Mouse (Mus musculus) midbrain, embryonic 13.5 days (tissue): ENCODE data around the gene Tsnax. TPM values are rescaled to one million over a fixed set of nuclear protein-coding genes. Genes with fewer than 3 reads are reported as not detected.
A peak's percentile ranks its signal among the peaks of the same experiment; 100 is the strongest.

Experiments
- ATAC-seq: fragments of 200-750 bp; cut with Nextera tagmentation; 2 replicates; pipeline ENCODE4 v1.8.0; 2017; ENCODE audit warnings: mild to moderate bottlenecking, moderate TSS enrichment, moderate library complexity
- H3K27ac ChIP-seq: fragments of 300-500 bp; sonication (generic); 2 replicates; pipeline ENCODE4 v1.5.1; 2015; ENCODE audit warnings: inconsistent platforms, mild to moderate bottlenecking, moderate library complexity
- H3K27me3 ChIP-seq: fragments of 300-500 bp; sonication (generic); 2 replicates; pipeline ENCODE4 v1.6.1; 2015; ENCODE audit warnings: mild to moderate bottlenecking, inconsistent platforms
- H3K36me3 ChIP-seq: fragments of 300-500 bp; sonication (generic); 2 replicates; pipeline ENCODE4 v1.6.1; 2015; ENCODE audit warnings: mild to moderate bottlenecking, inconsistent platforms
- H3K4me1 ChIP-seq: fragments of 300-500 bp; sonication (generic); replicated peaks from 2 replicates; pipeline ENCODE4 v1.6.1; 2015; ENCODE audit warnings: inconsistent platforms
- H3K4me2 ChIP-seq: fragments of 300-500 bp; sonication (generic); replicated peaks from 2 replicates; pipeline ENCODE4 v1.6.1; 2015; ENCODE audit warnings: moderate library complexity, mild to moderate bottlenecking, inconsistent platforms
- H3K4me3 ChIP-seq: fragments of 300-500 bp; sonication (generic); replicated peaks from 2 replicates; pipeline ENCODE4 v1.5.1; 2015; ENCODE audit warnings: mild to moderate bottlenecking, inconsistent platforms
- H3K9ac ChIP-seq: fragments of 300-500 bp; sonication (generic); replicated peaks from 2 replicates; pipeline ENCODE4 v1.6.1; 2015; ENCODE audit warnings: mild to moderate bottlenecking, inconsistent platforms
- H3K9me3 ChIP-seq: fragments of 300-500 bp; sonication (generic); 2 replicates; pipeline ENCODE4 v1.6.1; 2016; ENCODE audit warnings: mild to moderate bottlenecking, inconsistent platforms
- WGBS: fragments of 180-500 bp; shearing (Covaris S2); methylation state at CpG from one replicate; pipeline ENCODE4 v1.1.7; 2015; 5-methylcytosine and 5-hydroxymethylcytosine counted together
- polyA plus RNA-seq: library from polyadenylated mRNA; unstranded; fragments of >200 nt; fragmentation: Nextera tagmentation; extraction: Ambion mirVana; gene quantifications from 2 replicates; pipeline ENCODE4 v1.2.1, GENCODE M21; 2015

The Tsnax gene
- 180 and 193 TPM in 2 replicates for polyA plus RNA-seq

GRCm38 (mm10) chr8:125012695-125013627, at the start of gene Tsnax:
TSS of gene Tsnax (plus strand) at chr8:125012997.
- 2% methylated on average over 80 of the region's 84 CpGs for WGBS
- peaks cover 30% of the 10 kb centered on the region for H3K36me3 ChIP-seq
- peak within 1 kb of the TSS; percentile 86 for H3K4me3 ChIP-seq
- peak within 1 kb of the TSS; percentile 87 for H3K27ac ChIP-seq
- H3K9me3 ChIP-seq = no peaks in the 10 kb centered on the region
- peaks cover 16% of the 10 kb centered on the region; the same call in 1 of the 2 replicates for H3K27me3 ChIP-seq
- ATAC-seq = peak; percentile 99
- H3K9ac ChIP-seq = peak within 1 kb of the TSS; percentile 92
- peaks cover 8% of the 10 kb centered on the region for H3K4me1 ChIP-seq
- peak within 1 kb of the TSS; percentile 80 for H3K4me2 ChIP-seq

DNA sequence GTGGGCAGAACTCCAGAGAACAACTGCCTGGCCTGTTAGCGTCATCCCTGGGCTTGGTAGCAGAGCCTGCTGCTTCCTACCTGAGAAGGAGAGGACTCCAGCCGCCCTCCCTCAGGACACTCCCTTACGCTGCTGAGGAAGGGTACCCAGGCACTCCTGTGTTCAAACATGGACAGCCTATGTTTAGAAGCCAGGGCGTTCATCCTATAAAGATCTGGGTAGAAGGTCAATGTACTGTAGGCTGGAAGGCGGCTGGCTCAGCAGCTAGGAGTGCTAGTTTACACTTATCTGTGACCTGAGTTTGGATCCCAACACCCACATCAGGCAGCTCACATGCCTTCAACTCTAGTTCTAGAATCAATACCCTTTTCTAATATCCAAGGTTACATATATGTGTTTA, 49.6 kb upstream of the Tsnax start:
- H3K36me3 ChIP-seq = no peaks in the 10 kb centered on the region
- no peak for ATAC-seq
- no peaks in the 10 kb centered on the region for H3K27me3 ChIP-seq
- no peak overlapping the region for H3K27ac ChIP-seq
- 96% methylated on average over 5 of the region's 5 CpGs for WGBS
- no peak overlapping the region for H3K4me2 ChIP-seq
- no peak overlapping the region for H3K4me3 ChIP-seq
- H3K9ac ChIP-seq = no peak overlapping the region
- peaks cover 3% of the 10 kb centered on the region; the same call in 1 of the 2 replicates for H3K4me1 ChIP-seq
- H3K9me3 ChIP-seq = no peaks in the 10 kb centered on the region

GRCm38 (mm10) chr8:124964966-124965365, 47.8 kb upstream of the Tsnax start:
- no peak overlapping the region for H3K4me3 ChIP-seq
- peaks cover under 1% of the 10 kb centered on the region; the same call in 1 of the 2 replicates for H3K4me1 ChIP-seq
- WGBS = 95% methylated on average over 8 of the region's 8 CpGs
- no peaks in the 10 kb centered on the region for H3K9me3 ChIP-seq
- no peak overlapping the region for H3K4me2 ChIP-seq
- H3K36me3 ChIP-seq = no peaks in the 10 kb centered on the region
- no peaks in the 10 kb centered on the region for H3K27me3 ChIP-seq
- no peak overlapping the region for H3K27ac ChIP-seq
- no peak for ATAC-seq
- H3K9ac ChIP-seq = no peak overlapping the region

GRCm38 (mm10) chr8:124970312-124970933, 42.4 kb upstream of the Tsnax start:
- H3K27ac ChIP-seq = no peak overlapping the region
- ATAC-seq = no peak
- no peak overlapping the region for H3K4me2 ChIP-seq
- no peaks in the 10 kb centered on the region for H3K36me3 ChIP-seq
- no peak overlapping the region for H3K4me3 ChIP-seq
- 84% methylated on average over 6 of the region's 6 CpGs for WGBS
- H3K4me1 ChIP-seq = no peaks in the 10 kb centered on the region
- H3K9me3 ChIP-seq = peaks cover 3% of the 10 kb centered on the region; the same call in 1 of the 2 replicates
- no peaks in the 10 kb centered on the region for H3K27me3 ChIP-seq
- H3K9ac ChIP-seq = no peak overlapping the region

DNA sequence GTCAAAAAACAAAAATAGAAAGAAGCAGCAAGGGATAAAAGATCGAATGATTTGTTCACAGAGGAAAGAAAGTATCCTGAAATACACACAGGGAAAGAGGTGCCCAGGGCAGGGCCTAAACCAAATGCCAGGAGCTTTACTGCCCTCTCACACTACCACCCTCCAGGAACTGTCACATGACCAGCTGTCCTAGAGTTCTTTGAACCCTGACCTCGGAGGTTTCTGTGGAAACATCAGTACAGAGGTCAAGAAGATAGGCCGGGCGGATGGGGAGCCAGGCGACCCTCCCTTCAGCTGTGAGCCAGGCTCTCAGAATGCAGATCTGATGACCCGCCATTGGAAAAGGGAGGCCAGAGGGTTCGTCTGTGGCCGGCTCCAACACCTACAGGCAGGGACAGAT, 39.6 kb upstream of the Tsnax start:
- ATAC-seq = no peak
- H3K27me3 ChIP-seq = no peaks in the 10 kb centered on the region
- peaks cover 3% of the 10 kb centered on the region; the same call in 1 of the 2 replicates for H3K9me3 ChIP-seq
- no peaks in the 10 kb centered on the region for H3K4me1 ChIP-seq
- no peak overlapping the region for H3K4me3 ChIP-seq
- no peak overlapping the region for H3K4me2 ChIP-seq
- no peak overlapping the region for H3K27ac ChIP-seq
- WGBS = 82% methylated on average over 8 of the region's 8 CpGs
- no peaks in the 10 kb centered on the region for H3K36me3 ChIP-seq
- no peak overlapping the region for H3K9ac ChIP-seq

DNA sequence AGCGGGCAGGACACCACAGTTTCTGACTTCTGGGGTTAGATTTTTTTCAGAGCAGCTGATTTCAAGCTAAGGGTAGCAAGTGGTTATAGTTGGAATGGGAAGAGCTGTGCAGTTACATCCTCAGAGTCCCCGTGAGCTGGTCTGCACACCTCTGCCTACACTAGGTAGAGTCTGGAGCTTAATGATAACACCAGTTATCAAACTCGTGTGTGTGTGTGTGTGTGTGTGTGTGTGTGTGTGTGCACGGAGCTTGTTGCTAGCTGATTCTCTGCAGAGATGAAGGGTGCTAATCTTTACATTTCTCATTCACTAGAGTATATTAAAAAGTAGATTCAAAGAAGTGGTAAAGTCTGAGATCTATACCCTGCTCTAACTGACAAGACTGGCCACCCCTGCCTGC, 38.5 kb upstream of the Tsnax start:
- 86% methylated on average over 4 of the region's 4 CpGs for WGBS
- peaks cover 3% of the 10 kb centered on the region; the same call in 1 of the 2 replicates for H3K9me3 ChIP-seq
- H3K4me2 ChIP-seq = no peak overlapping the region
- H3K4me3 ChIP-seq = no peak overlapping the region
- no peaks in the 10 kb centered on the region for H3K4me1 ChIP-seq
- no peaks in the 10 kb centered on the region for H3K36me3 ChIP-seq
- no peak for ATAC-seq
- H3K27me3 ChIP-seq = no peaks in the 10 kb centered on the region
- H3K9ac ChIP-seq = no peak overlapping the region
- no peak overlapping the region for H3K27ac ChIP-seq

DNA sequence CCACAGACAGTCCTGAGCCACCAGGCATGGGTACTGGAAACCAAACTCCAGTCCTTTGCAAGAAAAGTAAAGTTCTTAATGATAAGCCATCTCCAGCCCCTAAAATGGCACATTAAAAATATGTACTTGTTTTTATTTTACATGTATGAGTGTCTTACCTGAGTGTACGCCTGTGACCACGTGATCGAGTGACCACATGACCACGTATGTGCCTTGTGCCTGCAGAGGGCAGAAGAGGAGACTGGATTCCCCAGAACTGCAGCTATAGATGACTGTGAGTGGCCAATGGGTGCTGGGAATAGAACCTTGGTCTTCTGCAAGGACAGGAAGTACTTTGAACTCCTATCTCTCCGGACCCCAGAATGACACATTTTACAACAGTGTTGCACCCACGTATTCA, 36.6 kb upstream of the Tsnax start:
- WGBS = 90% methylated on average over 6 of the region's 6 CpGs
- Histone ChIP-seq H3K27me3 (no peaks in the 10 kb centered on the region), H3K4me2 (no peak overlapping the region), H3K4me3 (no peak overlapping the region), H3K36me3 (no peaks in the 10 kb centered on the region), H3K27ac (no peak overlapping the region), H3K4me1 (no peaks in the 10 kb centered on the region), H3K9ac (no peak overlapping the region), H3K9me3 (peaks cover 12% of the 10 kb centered on the region; the same call in 1 of the 2 replicates)
- ATAC-seq = no peak

- no peak for ATAC-seq
- H3K36me3 ChIP-seq = no peaks in the 10 kb centered on the region
- 86% methylated on average over 7 of the region's 7 CpGs for WGBS
- no peak overlapping the region for H3K4me3 ChIP-seq
- no peaks in the 10 kb centered on the region for H3K4me1 ChIP-seq
- H3K27ac ChIP-seq = no peak overlapping the region
- H3K9ac ChIP-seq = no peak overlapping the region
- H3K9me3 ChIP-seq = 0 out of 2 replicates have a peak, but pooled peaks cover 11% of the 10 kb centered on the region
- no peak overlapping the region for H3K4me2 ChIP-seq
- no peaks in the 10 kb centered on the region for H3K27me3 ChIP-seq
These were observed 34.8 kb upstream of the Tsnax start for GRCm38 (mm10) chr8:124978026-124978425.

GRCm38 (mm10) chr8:124980036-124980435, 32.8 kb upstream of the Tsnax start:
- no peak overlapping the region for H3K4me2 ChIP-seq
- no peak overlapping the region for H3K9ac ChIP-seq
- 0 out of 2 replicates have a peak, but pooled peaks cover 9% of the 10 kb centered on the region for H3K9me3 ChIP-seq
- no peak overlapping the region for H3K27ac ChIP-seq
- no peaks in the 10 kb centered on the region for H3K36me3 ChIP-seq
- 95% methylated on average over 3 of the region's 3 CpGs for WGBS
- H3K4me1 ChIP-seq = no peaks in the 10 kb centered on the region
- no peak for ATAC-seq
- no peaks in the 10 kb centered on the region for H3K27me3 ChIP-seq
- no peak overlapping the region for H3K4me3 ChIP-seq

DNA sequence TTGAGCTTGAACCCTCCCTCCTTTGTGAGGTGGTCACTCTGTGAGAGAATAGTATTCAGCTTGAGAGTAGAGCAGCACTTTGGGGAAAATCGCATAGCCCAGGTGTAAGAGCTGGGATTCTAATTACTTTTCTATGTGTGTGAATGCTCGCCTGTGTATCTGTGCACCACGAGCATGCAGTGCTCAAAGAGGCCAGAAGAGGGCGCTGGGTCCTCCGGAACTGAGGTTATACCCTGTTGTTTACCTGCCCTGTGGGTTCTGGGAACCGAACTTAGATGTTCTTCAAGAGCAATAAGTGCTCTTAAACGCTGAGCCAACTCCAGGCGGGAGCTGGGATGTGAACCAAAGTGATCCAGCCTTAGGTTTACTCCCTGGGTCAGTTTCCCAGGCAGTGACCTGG, 32.0 kb upstream of the Tsnax start:
- 86% methylated on average over 8 of the region's 8 CpGs for WGBS

DNA sequence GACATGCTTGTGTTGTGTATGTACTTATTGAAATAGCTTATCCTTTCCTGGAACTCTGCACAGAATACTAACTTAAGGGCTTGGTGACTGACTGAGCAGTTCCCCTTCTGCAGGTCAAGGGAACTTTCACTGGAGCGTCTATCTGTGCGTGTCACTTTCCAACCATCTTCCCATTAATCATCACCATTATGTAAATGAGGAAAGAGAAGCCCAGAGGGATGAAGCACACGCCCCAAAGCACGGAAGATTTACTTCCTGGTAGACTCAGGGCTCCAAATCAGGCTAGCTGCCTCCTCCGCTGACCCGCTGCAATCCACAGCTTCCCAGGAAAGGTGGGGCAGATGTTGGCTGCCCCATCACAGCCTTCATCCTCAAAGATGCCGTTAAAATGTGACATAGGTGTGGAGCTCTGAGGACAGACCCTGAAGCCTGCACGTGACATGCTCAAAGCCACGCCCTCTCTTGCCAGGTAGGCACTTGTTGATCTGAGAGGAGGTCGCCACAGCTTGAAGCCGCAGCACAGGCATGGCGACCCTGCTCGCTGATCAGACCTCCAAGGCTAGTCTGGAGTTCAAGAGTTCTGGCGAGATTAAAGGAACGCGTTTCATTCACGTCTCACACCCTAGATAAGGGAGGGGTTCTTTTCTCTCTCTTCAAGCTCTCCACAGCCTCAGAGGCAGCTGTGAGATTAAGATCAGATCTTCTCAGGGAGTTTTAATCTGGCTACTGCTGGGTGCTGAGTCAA, 21.7 kb upstream of the Tsnax start:
- no peaks in the 10 kb centered on the region for H3K36me3 ChIP-seq
- WGBS = 24% methylated on average over 17 of the region's 17 CpGs
- no peaks in the 10 kb centered on the region for H3K9me3 ChIP-seq
- H3K9ac ChIP-seq = no peak overlapping the region
- H3K27me3 ChIP-seq = peaks cover 6% of the 10 kb centered on the region
- no peak overlapping the region for H3K27ac ChIP-seq
- ATAC-seq = no peak
- no peak overlapping the region for H3K4me3 ChIP-seq
- no peaks in the 10 kb centered on the region for H3K4me1 ChIP-seq
- H3K4me2 ChIP-seq = no peak overlapping the region

More for the DNA sequence above, 32.0 kb upstream of the Tsnax start:
- Histone ChIP-seq H3K4me1 (no peaks in the 10 kb centered on the region), H3K27me3 (no peaks in the 10 kb centered on the region), H3K4me3 (no peak overlapping the region), H3K9me3 (0 out of 2 replicates have a peak, but pooled peaks cover 9% of the 10 kb centered on the region), H3K27ac (no peak overlapping the region), H3K36me3 (no peaks in the 10 kb centered on the region), H3K4me2 (no peak overlapping the region), H3K9ac (no peak overlapping the region)
- ATAC-seq = no peak

DNA sequence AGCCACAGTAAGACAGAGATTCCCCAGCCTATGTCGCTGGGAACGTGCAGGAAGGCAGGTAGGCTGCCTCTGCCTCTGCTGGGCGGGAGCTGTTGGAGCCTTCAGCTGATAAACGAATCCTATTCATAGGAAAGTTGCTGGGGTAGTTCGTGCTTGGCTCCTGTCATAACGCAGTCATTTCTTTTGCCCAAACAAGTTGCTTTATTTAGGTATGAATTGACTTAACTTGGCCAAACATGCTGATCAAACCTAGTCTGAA, 21.2 kb upstream of the Tsnax start:
- 24% methylated on average over 6 of the region's 6 CpGs for WGBS
- no peaks in the 10 kb centered on the region for H3K9me3 ChIP-seq
- no peak overlapping the region for H3K4me2 ChIP-seq
- no peaks in the 10 kb centered on the region for H3K36me3 ChIP-seq
- no peak overlapping the region for H3K9ac ChIP-seq
- H3K4me1 ChIP-seq = no peaks in the 10 kb centered on the region
- H3K27ac ChIP-seq = no peak overlapping the region
- ATAC-seq = no peak
- no peak overlapping the region for H3K4me3 ChIP-seq
- H3K27me3 ChIP-seq = peaks cover 9% of the 10 kb centered on the region
